In the genomic region with DNA sequence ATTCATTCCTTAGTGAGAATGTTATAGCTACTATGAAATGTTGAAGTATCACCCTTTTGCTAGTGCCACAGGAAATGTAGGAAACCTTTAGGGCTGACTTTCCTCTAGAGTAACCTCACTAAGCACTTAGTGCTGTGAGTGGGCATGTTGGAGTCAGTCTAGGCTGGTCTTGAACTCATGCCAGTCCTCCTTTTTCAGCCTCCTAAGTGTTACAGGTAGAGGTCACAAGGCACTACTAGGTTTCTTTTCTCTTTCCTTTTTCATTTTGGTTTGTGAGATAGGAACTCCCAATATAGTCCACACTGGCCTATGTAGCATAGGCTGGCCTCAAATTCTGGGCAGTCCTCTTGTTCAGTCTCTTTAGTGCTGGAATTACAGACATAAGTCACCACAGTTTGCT, we compare ENCODE assay signal across 11 mouse cellular contexts. TPM values are rescaled to one million over a fixed set of nuclear protein-coding genes. Genes with fewer than 3 reads are reported as not detected.
A peak's percentile ranks its signal among the peaks of the same experiment; 100 is the strongest.
DNase-seq lines count a peak whose midpoint lies in the region; ATAC-seq lines count a peak whose summit lies in the region.
"Had no signal": no experiment of that assay in that cellular context is flagged by ENCODE, and none has a peak within 500 bp of the region (broad histone marks: within the 10 kb centered on the region; RNA-seq: fewer than 3 reads in every experiment).

No protein-coding gene starts in this region.

- no peak for ATAC-seq in hindbrain, embryonic 14.5 days (ENCODE audit: low FRiP score)
- ATAC-seq in neural tube, embryonic 14.5 days (ENCODE audit: low read depth): no peak
- no peak for ATAC-seq in kidney, embryonic 16.5 days (ENCODE audit: low FRiP score, low TSS enrichment)

- no peaks in the 10 kb centered on the region for H3K36me3 ChIP-seq in hindbrain, embryonic 14.5 days (replicated peaks; ENCODE audit: control insufficient read depth, insufficient read depth)
- H3K36me3 ChIP-seq in hindbrain, embryonic 10.5 days: no peaks in the 10 kb centered on the region
- H3K36me3 ChIP-seq in neural tube, embryonic 14.5 days (ENCODE audit: control insufficient read depth, insufficient read depth, low read length): no peaks in the 10 kb centered on the region
- no peaks in the 10 kb centered on the region for H3K36me3 ChIP-seq in kidney, embryonic 16.5 days (ENCODE audit: insufficient read depth, low read length)
- H3K36me3 ChIP-seq: forebrain, embryonic 12.5 days had no signal

- H3K27ac ChIP-seq in hindbrain, embryonic 14.5 days: no peak overlapping the region
- H3K27ac ChIP-seq in hindbrain, embryonic 10.5 days: no peak overlapping the region
- H3K27ac ChIP-seq in neural tube, embryonic 14.5 days (ENCODE audit: low read depth, low read length): no peak overlapping the region
- no peak overlapping the region for H3K27ac ChIP-seq in kidney, embryonic 16.5 days (ENCODE audit: low read length)
- H3K27ac ChIP-seq: forebrain, embryonic 12.5 days had no signal

- peak; percentile 38 for DNase-seq in cerebellum, adult 11-12 months
- no peak for DNase-seq in cerebellum, postnatal 4 days (ENCODE audit: low spot score in 2 of 2)
- DNase-seq in hindbrain, embryonic 14.5 days (ENCODE audit: low spot score): no peak
- DNase-seq in hindbrain, embryonic 10.5 days (ENCODE audit: low spot score): no peak
- DNase-seq in neural tube, embryonic 10.5 days (ENCODE audit: extremely low spot score, low spot score): no peak
- DNase-seq in thymus, postnatal 10 days (ENCODE audit: low spot score in 2 of 2): no peak
- DNase-seq: thymus, postnatal 36 days had no signal

- H3K4me3 ChIP-seq in hindbrain, embryonic 14.5 days (replicated peaks; ENCODE audit: low read length): no peak overlapping the region
- H3K4me3 ChIP-seq in hindbrain, embryonic 10.5 days: no peak overlapping the region
- no peak overlapping the region for H3K4me3 ChIP-seq in neural tube, embryonic 14.5 days (ENCODE audit: low read depth, low read length)
- no peak overlapping the region for H3K4me3 ChIP-seq in kidney, embryonic 16.5 days (ENCODE audit: low read length)

- no peaks in the 10 kb centered on the region for H3K9me3 ChIP-seq in hindbrain, embryonic 14.5 days (ENCODE audit: control insufficient read depth, low read length)
- 0 out of 2 replicates have a peak, but pooled peaks cover 3% of the 10 kb centered on the region for H3K9me3 ChIP-seq in hindbrain, embryonic 10.5 days
- no peaks in the 10 kb centered on the region for H3K9me3 ChIP-seq in neural tube, embryonic 14.5 days (ENCODE audit: control insufficient read depth, low read length)
- H3K9me3 ChIP-seq in kidney, embryonic 16.5 days (ENCODE audit: low read length): no peaks in the 10 kb centered on the region
- H3K9me3 ChIP-seq: forebrain, embryonic 12.5 days had no signal

- H3K4me2 ChIP-seq in hindbrain, embryonic 14.5 days (replicated peaks): 0 out of 2 replicates have a peak overlapping the region, but pooled peaks have one; percentile 66
- peak overlapping the region; percentile 86 for H3K4me2 ChIP-seq in neural tube, embryonic 14.5 days (ENCODE audit: low read depth, low read length)
- no peak overlapping the region for H3K4me2 ChIP-seq in kidney, embryonic 16.5 days (replicated peaks; ENCODE audit: low read depth, low read length)

- 0 out of 2 replicates have a peak, but pooled peaks cover 6% of the 10 kb centered on the region for H3K27me3 ChIP-seq in hindbrain, embryonic 14.5 days (ENCODE audit: control insufficient read depth, insufficient read depth, low read length)
- H3K27me3 ChIP-seq in hindbrain, embryonic 10.5 days (ENCODE audit: insufficient read depth, poor library complexity, severe bottlenecking): peaks cover 30% of the 10 kb centered on the region
- peaks cover 3% of the 10 kb centered on the region; the same call in 1 of the 2 replicates for H3K27me3 ChIP-seq in neural tube, embryonic 14.5 days (ENCODE audit: control insufficient read depth, insufficient read depth, low read length)
- peaks cover 14% of the 10 kb centered on the region; the same call in 1 of the 2 replicates for H3K27me3 ChIP-seq in kidney, embryonic 16.5 days (ENCODE audit: insufficient read depth, low read length)
- H3K27me3 ChIP-seq: Patski had no signal

- 0 out of 2 replicates have a peak, but pooled peaks cover 5% of the 10 kb centered on the region for H3K4me1 ChIP-seq in hindbrain, embryonic 14.5 days (replicated peaks; ENCODE audit: control insufficient read depth, insufficient read depth, low read length)
- peaks cover 16% of the 10 kb centered on the region for H3K4me1 ChIP-seq in hindbrain, embryonic 10.5 days (replicated peaks)
- peaks cover 4% of the 10 kb centered on the region; the same call in 1 of the 2 replicates for H3K4me1 ChIP-seq in neural tube, embryonic 14.5 days (ENCODE audit: control insufficient read depth, insufficient read depth, low read length)
- peaks cover 15% of the 10 kb centered on the region for H3K4me1 ChIP-seq in kidney, embryonic 16.5 days (ENCODE audit: insufficient read depth, low read length)

- H3K9ac ChIP-seq in hindbrain, embryonic 14.5 days: 0 out of 2 replicates have a peak overlapping the region, but pooled peaks have one; percentile 3
- H3K9ac ChIP-seq in neural tube, embryonic 14.5 days (replicated peaks; ENCODE audit: low read depth, low read length): no peak overlapping the region
- H3K9ac ChIP-seq in kidney, embryonic 16.5 days (replicated peaks; ENCODE audit: low read length): no peak overlapping the region
- H3K9ac ChIP-seq: forebrain, embryonic 12.5 days had no signal

RNA-seq across cellular contexts. Expression of a gene that starts 1.9 kb away (rescaled TPM):
- 1.2 and 1.3 TPM in 2 replicates for polyA plus RNA-seq in hindbrain, embryonic 14.5 days (2014; fragmentation: Nextera tagmentation; extraction: Ambion mirVana)
- polyA plus RNA-seq in hindbrain, embryonic 10.5 days (2016; fragmentation: Nextera tagmentation; extraction: Ambion mirVana): 0.09 and 0.20 TPM in 2 replicates
- 1.8 and 2.5 TPM in 2 replicates for polyA plus RNA-seq in neural tube, embryonic 14.5 days (2014; fragmentation: Nextera tagmentation; extraction: Ambion mirVana)
- polyA plus RNA-seq in kidney, embryonic 16.5 days (2015; fragmentation: Nextera tagmentation; extraction: Ambion mirVana): 0.27 and 0.41 TPM in 2 replicates

RNA-seq across cellular contexts. Expression of a gene that starts 25.0 kb away (rescaled TPM):
- 3.3 TPM in 2 replicates for polyA plus RNA-seq in hindbrain, embryonic 14.5 days (2014; fragmentation: Nextera tagmentation; extraction: Ambion mirVana)
- polyA plus RNA-seq in hindbrain, embryonic 10.5 days (2016; fragmentation: Nextera tagmentation; extraction: Ambion mirVana): 6.0 and 6.2 TPM in 2 replicates
- 3.1 and 6.1 TPM in 2 replicates for polyA plus RNA-seq in neural tube, embryonic 14.5 days (2014; fragmentation: Nextera tagmentation; extraction: Ambion mirVana)
- 9.6 and 10.2 TPM in 2 replicates for polyA plus RNA-seq in kidney, embryonic 16.5 days (2015; fragmentation: Nextera tagmentation; extraction: Ambion mirVana)

RNA-seq across cellular contexts. Expression of a gene that starts 29.3 kb away (rescaled TPM):
- 107 and 118 TPM in 2 replicates for polyA plus RNA-seq in hindbrain, embryonic 14.5 days (2014; fragmentation: Nextera tagmentation; extraction: Ambion mirVana)
- 164 and 174 TPM in 2 replicates for polyA plus RNA-seq in hindbrain, embryonic 10.5 days (2016; fragmentation: Nextera tagmentation; extraction: Ambion mirVana)
- 110 TPM in 2 replicates for polyA plus RNA-seq in neural tube, embryonic 14.5 days (2014; fragmentation: Nextera tagmentation; extraction: Ambion mirVana)
- 176 and 196 TPM in 2 replicates for polyA plus RNA-seq in kidney, embryonic 16.5 days (2015; fragmentation: Nextera tagmentation; extraction: Ambion mirVana)

RNA-seq across cellular contexts. Expression of a gene that starts 29.4 kb away (rescaled TPM):
- polyA plus RNA-seq in hindbrain, embryonic 14.5 days (2014; fragmentation: Nextera tagmentation; extraction: Ambion mirVana): 165 and 171 TPM in 2 replicates
- polyA plus RNA-seq in hindbrain, embryonic 10.5 days (2016; fragmentation: Nextera tagmentation; extraction: Ambion mirVana): 384 and 423 TPM in 2 replicates
- polyA plus RNA-seq in neural tube, embryonic 14.5 days (2014; fragmentation: Nextera tagmentation; extraction: Ambion mirVana): 166 and 180 TPM in 2 replicates
- 276 and 285 TPM in 2 replicates for polyA plus RNA-seq in kidney, embryonic 16.5 days (2015; fragmentation: Nextera tagmentation; extraction: Ambion mirVana)

RNA-seq across cellular contexts. Expression of a gene that starts 35.2 kb away (rescaled TPM):
- polyA plus RNA-seq in hindbrain, embryonic 14.5 days (2014; fragmentation: Nextera tagmentation; extraction: Ambion mirVana): 93.1 and 100.0 TPM in 2 replicates
- 59.0 and 63.9 TPM in 2 replicates for polyA plus RNA-seq in hindbrain, embryonic 10.5 days (2016; fragmentation: Nextera tagmentation; extraction: Ambion mirVana)
- polyA plus RNA-seq in neural tube, embryonic 14.5 days (2014; fragmentation: Nextera tagmentation; extraction: Ambion mirVana): 68.4 and 98.6 TPM in 2 replicates
- 57.7 and 60.8 TPM in 2 replicates for polyA plus RNA-seq in kidney, embryonic 16.5 days (2015; fragmentation: Nextera tagmentation; extraction: Ambion mirVana)
